8 mouse cellular contexts compared by ENCODE assay signal in genomic region chr8:71570291-71570954, GRCm38 (mm10). TPM values are rescaled to one million over a fixed set of nuclear protein-coding genes. Genes with fewer than 3 reads are reported as not detected.
DNase-seq lines count a peak whose midpoint lies in the region; ATAC-seq and TF ChIP-seq lines count a peak whose summit lies in the region.

No protein-coding gene starts in this region.

- peak; percentile 92 for DNase-seq in T-cell, adult 2 months (ENCODE audit: low spot score)
- peak; percentile 82 to 88 for DNase-seq in gastrocnemius, adult 8-10 months (ENCODE audit: low spot score in 2 of 2)
- peak; percentile 82 for DNase-seq in hindlimb bud, embryonic 11.5 days (ENCODE audit: extremely low spot score, low read depth, low spot score)
- peak; percentile 93 to 94 for DNase-seq in left cerebral cortex, adult 2 months (ENCODE audit: extremely low spot score in 1 of 2, low spot score in 2 of 2)
- peak; percentile 98 for DNase-seq in right cerebral cortex, adult 18-20 months
- peak; percentile 83 for DNase-seq in urinary bladder, adult 2 months (ENCODE audit: low spot score)

- H3K27ac ChIP-seq in left cerebral cortex, adult 2 months = peak overlapping the region; percentile 98
- H3K27ac ChIP-seq in macrophage = peak overlapping the region; percentile 33; the same call in 1 of the 2 replicates

- H3K4me3 ChIP-seq in left cerebral cortex, adult 2 months = peak overlapping the region; percentile 84
- H3K4me3 ChIP-seq in macrophage (ENCODE audit: inconsistent target) = peak overlapping the region; percentile 58

- no peaks in the 10 kb centered on the region for H3K36me3 ChIP-seq in macrophage (ENCODE audit: inconsistent target)

- intact Hi-C loops in left cerebral cortex, adult 2 months (cut with DNase I) = loop anchor here (2.0 kb wide), 1 partner anchor 20 kb away; no protein-coding TSS in a partner anchor

- WGBS in macrophage (ENCODE audit: missing documents) = 4% methylated on average over 41 of the region's 41 CpGs

- no peak; the same call in 1 of the 2 replicates for TF ChIP-seq CTCF in left cerebral cortex, adult 2 months (IDR thresholded peaks at IDR 0.05)

- ATAC-seq in common myeloid progenitor, adult 5-6 weeks (replicated peaks; ENCODE audit: low read depth, poor library complexity, severe bottlenecking) = peak; percentile 83

- peaks cover 44% of the 10 kb centered on the region for H3K79me2 ChIP-seq in macrophage (ENCODE audit: inconsistent target)

RNA-seq across cellular contexts. Expression of gene Slc27a1, which starts 1.7 kb away (rescaled TPM):
- total RNA-seq in common myeloid progenitor, adult 5-6 weeks (2017) = 6.8 and 9.5 TPM in 2 replicates
- 10 to 100 TPM; 70.7 to 88.1 (median 80.5) TPM for total RNA-seq in gastrocnemius, adult 8-10 months (2022)
- 100 to 1,000 TPM; 108 to 109 TPM for total RNA-seq in left cerebral cortex, adult 2 months (2021)
- 100 to 1,000 TPM in 25 of 26 experiments, 10 to 100 TPM in 1; 92.0 to 343 (median 227) TPM for total RNA-seq in macrophage (2018; cell fraction: chromatin; rRNA removed)
- total RNA-seq in macrophage (2018; cell fraction: cytosol; rRNA removed) = 10 to 100 TPM; 55.5 to 94.2 (median 79.8) TPM
- 100 to 1,000 TPM; 122 to 340 (median 210) TPM for total RNA-seq in macrophage (2018; cell fraction: nucleus; rRNA removed)
- 59.7 to 109 TPM (median 64.8 TPM) in 3 replicates for polyA plus RNA-seq in macrophage (2018)
- polyA plus RNA-seq in urinary bladder, adult 2 months (2012; rRNA removed) = 57.3 and 63.8 TPM in 2 replicates

RNA-seq across cellular contexts. Expression of gene Nxnl1, which starts 4.0 kb away (rescaled TPM):
- total RNA-seq in common myeloid progenitor, adult 5-6 weeks (2017) = not detected in 2 replicates
- under 1 TPM in 2 of 4 experiments, not detected in 2; 0.09 to 0.13 TPM for total RNA-seq in gastrocnemius, adult 8-10 months (2022)
- under 1 TPM in 1 of 2 experiments, not detected in 1; 0.11 TPM for total RNA-seq in left cerebral cortex, adult 2 months (2021)
- not detected for total RNA-seq in macrophage (2018; cell fraction: chromatin; rRNA removed)
- under 1 TPM in 1 of 26 experiments, not detected in 25; 0.07 TPM for total RNA-seq in macrophage (2018; cell fraction: cytosol; rRNA removed)
- total RNA-seq in macrophage (2018; cell fraction: nucleus; rRNA removed) = not detected
- polyA plus RNA-seq in macrophage (2018) = not detected in 3 replicates
- 0.01 and 0.04 TPM in 2 replicates for polyA plus RNA-seq in urinary bladder, adult 2 months (2012; rRNA removed)

RNA-seq across cellular contexts. Expression of gene Tmem221, which starts 11.8 kb away (rescaled TPM):
- total RNA-seq in common myeloid progenitor, adult 5-6 weeks (2017) = not detected in 2 replicates
- total RNA-seq in gastrocnemius, adult 8-10 months (2022) = not detected
- total RNA-seq in left cerebral cortex, adult 2 months (2021) = not detected
- 1 to 10 TPM in 10 of 26 experiments, under 1 TPM in 9, not detected in 7; 0.58 to 2.4 (median 1.0) TPM for total RNA-seq in macrophage (2018; cell fraction: chromatin; rRNA removed)
- total RNA-seq in macrophage (2018; cell fraction: cytosol; rRNA removed) = 10 to 100 TPM in 4 of 26 experiments, 1 to 10 TPM in 22; 5.0 to 13.4 (median 8.5) TPM
- 10 to 100 TPM in 3 of 26 experiments, 1 to 10 TPM in 23; 1.8 to 11.6 (median 6.1) TPM for total RNA-seq in macrophage (2018; cell fraction: nucleus; rRNA removed)
- 3.2 to 9.9 TPM (median 8.7 TPM) in 3 replicates for polyA plus RNA-seq in macrophage (2018)
- polyA plus RNA-seq in urinary bladder, adult 2 months (2012; rRNA removed) = 2.3 and 3.0 TPM in 2 replicates

RNA-seq across cellular contexts. Expression of gene Pgls, which starts 21.6 kb away (rescaled TPM):
- total RNA-seq in common myeloid progenitor, adult 5-6 weeks (2017) = 116 and 131 TPM in 2 replicates
- 10 to 100 TPM; 19.3 to 22.8 (median 21.2) TPM for total RNA-seq in gastrocnemius, adult 8-10 months (2022)
- 10 to 100 TPM; 29.1 to 33.0 TPM for total RNA-seq in left cerebral cortex, adult 2 months (2021)
- total RNA-seq in macrophage (2018; cell fraction: chromatin; rRNA removed) = 10 to 100 TPM in 25 of 26 experiments, 1 to 10 TPM in 1; 9.5 to 56.2 (median 28.0) TPM
- 100 to 1,000 TPM in 7 of 26 experiments, 10 to 100 TPM in 19; 56.4 to 132 (median 79.7) TPM for total RNA-seq in macrophage (2018; cell fraction: cytosol; rRNA removed)
- 10 to 100 TPM; 17.1 to 75.6 (median 30.6) TPM for total RNA-seq in macrophage (2018; cell fraction: nucleus; rRNA removed)
- polyA plus RNA-seq in macrophage (2018) = 36.7 to 133 TPM (median 114 TPM) in 3 replicates
- 41.7 and 60.4 TPM in 2 replicates for polyA plus RNA-seq in urinary bladder, adult 2 months (2012; rRNA removed)

RNA-seq across cellular contexts. Expression of gene Fam129c, which starts 27.0 kb away (rescaled TPM):
- total RNA-seq in common myeloid progenitor, adult 5-6 weeks (2017) = 0.97 and 2.3 TPM in 2 replicates
- total RNA-seq in gastrocnemius, adult 8-10 months (2022) = under 1 TPM; 0.27 to 0.63 (median 0.40) TPM
- 1 to 10 TPM; 3.1 to 4.0 TPM for total RNA-seq in left cerebral cortex, adult 2 months (2021)
- total RNA-seq in macrophage (2018; cell fraction: chromatin; rRNA removed) = 10 to 100 TPM in 15 of 26 experiments, 1 to 10 TPM in 11; 2.8 to 17.8 (median 10.5) TPM
- total RNA-seq in macrophage (2018; cell fraction: cytosol; rRNA removed) = 1 to 10 TPM in 3 of 26 experiments, under 1 TPM in 23; 0.14 to 1.3 (median 0.45) TPM
- 10 to 100 TPM in 2 of 26 experiments, 1 to 10 TPM in 24; 1.7 to 14.1 (median 5.6) TPM for total RNA-seq in macrophage (2018; cell fraction: nucleus; rRNA removed)
- polyA plus RNA-seq in macrophage (2018) = 0.53 to 1.2 TPM (median 0.94 TPM) in 3 replicates
- 3.1 and 3.7 TPM in 2 replicates for polyA plus RNA-seq in urinary bladder, adult 2 months (2012; rRNA removed)

Comparison
In these comparisons a context has a peak if more than half of its experiments do, and no peak if none do; other contexts are left out.
1. Peak in every context shown above with its lines: DNase-seq, ATAC-seq, H3K4me3 ChIP-seq and H3K27ac ChIP-seq.